Mouse (Mus musculus): Measurements from ENCODE around the gene Hbq1a. TPM values are rescaled to one million over a fixed set of nuclear protein-coding genes. Genes with fewer than 3 reads are reported as not detected.

Hbq1a gene
- polyA plus RNA-seq, 1 experiment from 2014 or later = not detected

DNA sequence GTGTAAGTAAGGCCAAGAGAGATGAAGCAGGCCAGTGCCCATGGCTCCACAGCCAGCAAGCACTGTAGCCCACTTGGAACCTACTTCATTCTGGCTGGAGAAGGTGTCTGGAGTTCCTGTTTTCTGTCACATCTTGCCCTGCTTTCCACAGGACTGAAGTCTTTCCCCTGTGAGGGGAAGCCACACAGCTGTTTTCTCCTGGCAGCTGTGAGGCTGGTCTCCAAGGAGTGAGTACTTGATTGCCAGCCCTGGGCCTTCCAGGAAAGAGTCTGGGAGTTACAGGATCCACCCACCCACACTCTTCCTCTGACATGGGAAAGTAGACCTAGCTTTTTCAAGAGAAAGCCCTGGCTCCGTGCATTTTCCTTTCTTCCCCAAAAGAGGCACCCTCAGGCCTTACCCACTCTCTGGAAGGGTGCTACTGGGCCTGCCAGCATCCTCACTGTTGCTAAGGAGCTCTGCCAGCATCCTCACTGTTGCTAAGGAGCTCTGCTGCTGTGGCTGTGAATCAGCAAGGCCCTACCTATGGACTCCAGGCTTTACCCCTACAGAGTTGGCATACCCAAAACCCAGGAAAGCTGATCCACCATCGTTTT lies 3.1 kb downstream of the Hbq1a start:
- no peak for DNase-seq (ENCODE audit: low spot score)
- Histone ChIP-seq H3K4me1 (replicated peaks; ENCODE audit: control insufficient read depth, insufficient read depth, low read length) (no peaks in the 10 kb centered on the region), H3K4me3 (ENCODE audit: low read depth, low read length) (no peak overlapping the region), H3K27ac (ENCODE audit: low read depth, low read length) (no peak overlapping the region), H3K9me3 (ENCODE audit: control insufficient read depth, low read length) (no peaks in the 10 kb centered on the region), H3K36me3 (ENCODE audit: control insufficient read depth, insufficient read depth, low read length) (no peaks in the 10 kb centered on the region), H3K9ac (ENCODE audit: low read depth, low read length) (no peak overlapping the region), H3K27me3 (ENCODE audit: control insufficient read depth, insufficient read depth, low read length) (peaks cover 6% of the 10 kb centered on the region; the same call in 1 of the 2 replicates), H3K4me2 (replicated peaks; ENCODE audit: low read depth, low read length) (no peak overlapping the region)
- ATAC-seq (ENCODE audit: low FRiP score) = no peak
- WGBS = 45% methylated on average over 2 of the region's 2 CpGs

DNA sequence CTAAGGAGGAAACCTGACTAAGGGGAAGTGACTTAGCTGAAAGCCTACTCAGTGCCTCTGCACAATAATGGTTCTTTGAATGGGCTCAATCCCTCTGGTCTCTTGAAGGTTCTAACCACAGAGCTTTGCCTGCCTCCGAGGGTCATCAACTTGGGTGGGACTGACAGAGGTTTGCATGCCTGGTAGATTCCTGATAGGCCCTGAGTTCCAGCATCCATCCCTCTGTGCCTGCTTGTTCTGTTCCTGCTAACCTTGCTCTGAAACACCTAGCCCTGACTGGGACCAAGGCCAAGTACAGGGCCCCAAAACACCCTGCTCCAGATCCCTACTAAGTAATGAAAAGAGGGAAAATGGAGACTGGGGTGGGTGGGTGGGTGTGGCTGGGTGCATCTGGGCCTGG lies 3.6 kb downstream of the Hbq1a start:
- Histone ChIP-seq H3K27ac (ENCODE audit: low read depth, low read length) (no peak overlapping the region), H3K4me3 (ENCODE audit: low read depth, low read length) (no peak overlapping the region), H3K36me3 (ENCODE audit: control insufficient read depth, insufficient read depth, low read length) (no peaks in the 10 kb centered on the region), H3K9ac (ENCODE audit: low read depth, low read length) (no peak overlapping the region), H3K4me2 (replicated peaks; ENCODE audit: low read depth, low read length) (no peak overlapping the region), H3K4me1 (replicated peaks; ENCODE audit: control insufficient read depth, insufficient read depth, low read length) (no peaks in the 10 kb centered on the region), H3K9me3 (ENCODE audit: control insufficient read depth, low read length) (no peaks in the 10 kb centered on the region), H3K27me3 (ENCODE audit: control insufficient read depth, insufficient read depth, low read length) (peaks cover 6% of the 10 kb centered on the region; the same call in 1 of the 2 replicates)
- WGBS = 87% methylated on average over 1 of the region's 1 CpGs
- DNase-seq (ENCODE audit: low spot score) = no peak
- ATAC-seq (ENCODE audit: low FRiP score) = no peak

DNA sequence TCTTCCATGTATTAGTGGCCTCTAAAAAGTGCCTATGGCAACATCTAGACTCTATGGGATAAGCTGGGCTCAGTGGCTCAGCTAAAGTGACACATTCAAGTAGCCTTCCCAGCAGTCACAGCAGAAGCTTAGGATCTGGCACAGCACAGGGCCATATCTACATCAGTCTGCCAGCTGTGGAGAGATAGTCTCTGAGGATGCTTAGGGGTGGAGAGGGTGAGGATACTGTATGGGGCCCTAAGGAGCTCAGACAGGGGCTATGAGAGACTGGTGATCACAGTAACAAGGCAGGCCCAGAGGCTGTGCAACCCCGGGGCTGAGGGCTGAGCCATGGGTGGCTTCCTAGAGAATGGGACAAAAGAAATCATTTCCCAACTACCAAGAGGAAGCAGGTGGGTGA lies 7.1 kb downstream of the Hbq1a start:
- WGBS = 88% methylated on average over 1 of the region's 1 CpGs
- no peak overlapping the region for H3K4me3 ChIP-seq (ENCODE audit: low read depth, low read length)
- no peak overlapping the region for H3K9ac ChIP-seq (ENCODE audit: low read depth, low read length)
- no peaks in the 10 kb centered on the region for H3K27me3 ChIP-seq (ENCODE audit: control insufficient read depth, insufficient read depth, low read length)
- ATAC-seq (ENCODE audit: low FRiP score) = no peak
- DNase-seq (ENCODE audit: low spot score) = no peak
- no peaks in the 10 kb centered on the region for H3K9me3 ChIP-seq (ENCODE audit: control insufficient read depth, low read length)
- H3K4me2 ChIP-seq (replicated peaks; ENCODE audit: low read depth, low read length) = no peak overlapping the region
- H3K4me1 ChIP-seq (replicated peaks; ENCODE audit: control insufficient read depth, insufficient read depth, low read length) = no peaks in the 10 kb centered on the region
- no peak overlapping the region for H3K27ac ChIP-seq (ENCODE audit: low read depth, low read length)
- no peaks in the 10 kb centered on the region for H3K36me3 ChIP-seq (ENCODE audit: control insufficient read depth, insufficient read depth, low read length)

DNA sequence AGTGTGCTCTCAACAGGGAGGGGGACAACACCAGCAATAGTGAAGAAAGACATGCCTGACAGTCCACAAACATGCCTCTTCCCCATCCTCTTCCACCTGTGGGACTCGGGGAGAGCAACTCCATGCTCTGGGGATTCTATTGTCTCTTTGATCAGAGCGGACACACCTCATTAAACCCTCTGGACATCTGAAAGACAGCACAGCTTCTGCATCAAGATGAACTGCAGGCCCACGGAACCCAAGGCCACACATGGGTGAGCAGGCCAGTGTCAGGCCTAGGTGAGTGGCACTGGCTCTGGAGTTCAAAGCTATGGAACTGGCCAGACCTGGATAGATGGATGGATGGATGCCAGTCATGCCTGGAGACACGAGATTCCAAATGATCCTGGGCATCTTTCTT lies 9.6 kb downstream of the Hbq1a start:
- no peak for ATAC-seq (ENCODE audit: low FRiP score)

DNA sequence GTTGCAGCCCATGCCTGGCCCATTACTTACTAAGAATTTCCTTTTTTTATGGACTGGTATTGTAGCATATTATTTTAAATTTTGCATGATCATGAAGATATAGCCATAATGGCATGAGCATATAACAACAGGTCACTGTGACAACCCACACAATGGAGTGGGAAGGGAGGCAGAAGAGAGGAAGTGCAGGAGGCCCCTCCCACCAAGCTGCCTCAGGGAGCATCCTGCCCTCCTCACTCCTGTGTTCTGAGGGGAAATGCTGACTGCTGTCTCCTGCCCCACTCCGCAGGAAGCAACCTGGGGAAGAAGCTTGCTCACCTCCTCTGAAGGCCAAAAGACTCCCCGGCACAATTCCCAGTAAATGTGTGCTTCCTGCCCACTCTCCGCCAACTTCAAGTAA lies 10.1 kb downstream of the Hbq1a start:
- WGBS = 78% methylated on average over 3 of the region's 3 CpGs
- Histone ChIP-seq H3K27ac (ENCODE audit: low read depth, low read length) (no peak overlapping the region), H3K36me3 (ENCODE audit: control insufficient read depth, insufficient read depth, low read length) (no peaks in the 10 kb centered on the region), H3K9me3 (ENCODE audit: control insufficient read depth, low read length) (no peaks in the 10 kb centered on the region), H3K4me2 (replicated peaks; ENCODE audit: low read depth, low read length) (no peak overlapping the region), H3K4me3 (ENCODE audit: low read depth, low read length) (no peak overlapping the region), H3K4me1 (replicated peaks; ENCODE audit: control insufficient read depth, insufficient read depth, low read length) (no peaks in the 10 kb centered on the region), H3K27me3 (ENCODE audit: control insufficient read depth, insufficient read depth, low read length) (no peaks in the 10 kb centered on the region), H3K9ac (ENCODE audit: low read depth, low read length) (no peak overlapping the region)
- DNase-seq (ENCODE audit: low spot score) (no peak), ATAC-seq (ENCODE audit: low FRiP score) (no peak)

More for the DNA sequence above, 9.6 kb downstream of the Hbq1a start:
- Histone ChIP-seq H3K36me3 (ENCODE audit: control insufficient read depth, insufficient read depth, low read length) (no peaks in the 10 kb centered on the region), H3K4me2 (replicated peaks; ENCODE audit: low read depth, low read length) (no peak overlapping the region), H3K4me1 (replicated peaks; ENCODE audit: control insufficient read depth, insufficient read depth, low read length) (no peaks in the 10 kb centered on the region), H3K9me3 (ENCODE audit: control insufficient read depth, low read length) (no peaks in the 10 kb centered on the region), H3K27ac (ENCODE audit: low read depth, low read length) (no peak overlapping the region), H3K9ac (ENCODE audit: low read depth, low read length) (no peak overlapping the region), H3K4me3 (ENCODE audit: low read depth, low read length) (no peak overlapping the region), H3K27me3 (ENCODE audit: control insufficient read depth, insufficient read depth, low read length) (no peaks in the 10 kb centered on the region)
- DNase-seq (ENCODE audit: low spot score) = no peak
- 35% methylated on average over 4 of the region's 4 CpGs for WGBS

DNA sequence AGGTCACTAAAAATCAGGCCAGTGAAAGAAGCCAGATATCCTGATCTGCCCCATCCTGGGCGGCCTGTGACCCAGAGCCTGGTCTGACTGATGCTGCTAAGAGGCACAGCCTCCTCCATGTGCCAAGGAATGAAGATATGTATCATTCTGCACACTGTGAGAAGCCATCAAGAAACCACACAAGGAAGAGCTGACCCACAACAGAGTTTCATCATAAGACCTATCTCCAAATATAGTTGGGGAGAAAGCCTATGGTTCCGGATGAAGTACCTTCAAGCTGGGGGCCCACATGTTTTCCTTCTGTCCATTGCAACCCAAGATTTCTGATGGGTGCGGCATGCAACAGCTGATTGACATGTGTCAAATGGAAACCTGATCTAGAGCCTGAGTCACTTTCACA lies 16.1 kb downstream of the Hbq1a start:
- no peak overlapping the region for H3K9ac ChIP-seq (ENCODE audit: low read depth, low read length)
- WGBS = 91% methylated on average over 3 of the region's 3 CpGs

DNA sequence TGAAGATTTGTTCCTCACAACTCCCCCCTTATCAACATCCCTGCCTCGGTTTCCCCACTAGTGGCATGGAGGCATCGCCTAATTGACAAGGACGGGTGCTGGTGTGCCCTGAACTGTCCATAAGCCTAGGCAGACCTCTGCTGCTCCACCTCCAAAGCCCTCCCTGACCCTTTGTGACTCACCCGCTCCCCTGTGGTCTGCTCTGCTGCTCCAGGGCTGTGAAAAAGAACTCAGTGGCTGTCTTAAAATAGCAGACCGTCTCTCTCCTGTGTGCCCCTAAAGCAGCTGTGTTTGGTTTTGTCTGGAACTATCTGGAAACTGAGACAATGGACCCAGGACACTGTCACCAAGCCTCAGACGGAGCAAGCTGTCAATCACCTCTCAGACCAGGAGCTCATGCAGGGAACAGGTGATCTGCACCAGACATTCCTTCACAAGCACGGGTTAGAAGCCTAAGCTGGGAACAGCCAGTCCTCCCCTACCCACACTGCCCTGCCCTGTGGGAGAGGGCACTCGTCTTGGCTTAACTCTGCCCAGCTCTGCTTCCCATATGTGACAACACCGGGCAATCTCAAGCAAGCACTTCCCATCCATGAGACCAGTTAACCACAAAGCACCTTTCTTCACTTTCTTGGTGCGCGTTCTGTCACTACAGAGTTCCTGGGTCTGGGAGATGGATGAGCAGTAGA lies 20.8 kb downstream of the Hbq1a start:
- Histone ChIP-seq H3K4me2 (replicated peaks; ENCODE audit: low read depth, low read length) (no peak overlapping the region), H3K9me3 (ENCODE audit: control insufficient read depth, low read length) (no peaks in the 10 kb centered on the region), H3K27me3 (ENCODE audit: control insufficient read depth, insufficient read depth, low read length) (no peaks in the 10 kb centered on the region), H3K4me3 (ENCODE audit: low read depth, low read length) (no peak overlapping the region), H3K27ac (ENCODE audit: low read depth, low read length) (no peak overlapping the region), H3K9ac (ENCODE audit: low read depth, low read length) (no peak overlapping the region), H3K4me1 (replicated peaks; ENCODE audit: control insufficient read depth, insufficient read depth, low read length) (no peaks in the 10 kb centered on the region), H3K36me3 (ENCODE audit: control insufficient read depth, insufficient read depth, low read length) (no peaks in the 10 kb centered on the region)
- ATAC-seq (ENCODE audit: low FRiP score) = 0 out of 2 replicates have a peak, but pooled peaks have one; percentile 38
- no peak for DNase-seq (ENCODE audit: low spot score)
- WGBS = 67% methylated on average over 11 of the region's 11 CpGs

More for the DNA sequence above, 16.1 kb downstream of the Hbq1a start:
- ATAC-seq (ENCODE audit: low FRiP score) = no peak
- H3K27ac ChIP-seq (ENCODE audit: low read depth, low read length) = no peak overlapping the region
- no peak overlapping the region for H3K4me3 ChIP-seq (ENCODE audit: low read depth, low read length)
- no peak for DNase-seq (ENCODE audit: low spot score)
- no peaks in the 10 kb centered on the region for H3K9me3 ChIP-seq (ENCODE audit: control insufficient read depth, low read length)
- no peak overlapping the region for H3K4me2 ChIP-seq (replicated peaks; ENCODE audit: low read depth, low read length)
- no peaks in the 10 kb centered on the region for H3K27me3 ChIP-seq (ENCODE audit: control insufficient read depth, insufficient read depth, low read length)
- H3K36me3 ChIP-seq (ENCODE audit: control insufficient read depth, insufficient read depth, low read length) = no peaks in the 10 kb centered on the region
- H3K4me1 ChIP-seq (replicated peaks; ENCODE audit: control insufficient read depth, insufficient read depth, low read length) = no peaks in the 10 kb centered on the region

DNA sequence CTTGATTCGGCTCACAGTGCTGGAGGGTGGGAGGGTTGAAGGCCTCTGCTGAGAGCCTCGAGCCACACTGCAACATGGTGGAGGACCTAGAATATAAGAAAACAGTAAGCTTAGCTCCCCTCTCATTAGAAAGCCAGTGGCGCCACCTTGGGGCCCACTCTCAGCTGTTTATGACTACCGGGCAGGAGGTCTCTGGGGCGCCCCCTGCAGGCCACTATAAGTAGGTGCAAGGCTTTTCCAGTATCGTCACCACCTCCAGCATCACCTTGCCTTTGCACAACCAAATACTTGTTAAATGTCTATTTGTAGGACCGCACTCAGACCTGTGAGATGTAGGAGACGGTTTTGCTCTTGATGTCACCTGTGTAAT lies 21.3 kb downstream of the Hbq1a start:
- no peak overlapping the region for H3K9ac ChIP-seq (ENCODE audit: low read depth, low read length)
- peak; percentile 80 for DNase-seq (ENCODE audit: low spot score)
- ATAC-seq (ENCODE audit: low FRiP score) = 0 out of 2 replicates have a peak, but pooled peaks have one; percentile 35
- no peak overlapping the region for H3K4me2 ChIP-seq (replicated peaks; ENCODE audit: low read depth, low read length)
- H3K27me3 ChIP-seq (ENCODE audit: control insufficient read depth, insufficient read depth, low read length) = no peaks in the 10 kb centered on the region
- H3K36me3 ChIP-seq (ENCODE audit: control insufficient read depth, insufficient read depth, low read length) = no peaks in the 10 kb centered on the region
- no peaks in the 10 kb centered on the region for H3K9me3 ChIP-seq (ENCODE audit: control insufficient read depth, low read length)
- H3K4me3 ChIP-seq (ENCODE audit: low read depth, low read length) = no peak overlapping the region
- 45% methylated on average over 8 of the region's 8 CpGs for WGBS
- H3K27ac ChIP-seq (ENCODE audit: low read depth, low read length) = no peak overlapping the region
- H3K4me1 ChIP-seq (replicated peaks; ENCODE audit: control insufficient read depth, insufficient read depth, low read length) = no peaks in the 10 kb centered on the region

DNA sequence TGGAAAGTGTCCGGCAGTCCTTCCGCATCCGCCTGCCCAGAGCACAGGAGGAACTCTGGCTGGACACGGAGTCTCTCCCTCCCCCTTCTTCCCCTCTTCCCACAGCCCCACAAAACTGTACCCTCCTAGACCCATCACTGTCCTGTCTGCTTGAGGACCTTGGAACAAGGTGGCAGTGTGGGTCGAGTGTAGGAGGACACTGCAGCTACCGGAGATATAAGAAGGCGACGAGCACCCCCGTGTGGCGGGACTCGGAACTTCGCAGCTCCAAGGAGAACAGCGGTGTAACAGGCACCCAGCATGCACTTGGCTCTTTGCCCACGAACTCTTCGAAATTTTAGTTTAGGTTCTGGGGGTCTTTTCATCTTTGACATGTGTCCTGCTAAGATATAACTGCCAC lies 24.7 kb downstream of the Hbq1a start:
- WGBS = 11% methylated on average over 15 of the region's 15 CpGs
- ATAC-seq (ENCODE audit: low FRiP score) = peak; percentile 76
- H3K27me3 ChIP-seq (ENCODE audit: control insufficient read depth, insufficient read depth, low read length) = no peaks in the 10 kb centered on the region
- no peak overlapping the region for H3K27ac ChIP-seq (ENCODE audit: low read depth, low read length)
- no peak overlapping the region for H3K4me3 ChIP-seq (ENCODE audit: low read depth, low read length)
- DNase-seq (ENCODE audit: low spot score) = peak; percentile 96
- no peaks in the 10 kb centered on the region for H3K9me3 ChIP-seq (ENCODE audit: control insufficient read depth, low read length)
- H3K4me2 ChIP-seq (replicated peaks; ENCODE audit: low read depth, low read length) = no peak overlapping the region
- no peak overlapping the region for H3K9ac ChIP-seq (ENCODE audit: low read depth, low read length)
- no peaks in the 10 kb centered on the region for H3K4me1 ChIP-seq (replicated peaks; ENCODE audit: control insufficient read depth, insufficient read depth, low read length)
- no peaks in the 10 kb centered on the region for H3K36me3 ChIP-seq (ENCODE audit: control insufficient read depth, insufficient read depth, low read length)

Measured in hindbrain, embryonic 11.5 days (tissue).